Mouse (Mus musculus) liver, embryonic 11.5 days (tissue): ENCODE results near the gene Ybey. TPM values are rescaled to one million over a fixed set of nuclear protein-coding genes. Genes with fewer than 3 reads are reported as not detected.

Experiments used
- ATAC-seq: fragments of 200-750 bp; cut with Nextera tagmentation; replicated peaks from 2 replicates; pipeline ENCODE4 v1.8.0; 2017; ENCODE audit warnings: moderate number of reproducible peaks, mild to moderate bottlenecking, moderate TSS enrichment, moderate library complexity; ENCODE audit not compliant: low FRiP score
- DNase-seq: peaks from one replicate; pipeline ENCODE4 v3.0.0-alpha.2; 2017; ENCODE audit warnings: low spot score
- H3K27ac ChIP-seq: fragments of 300-500 bp; sonication (generic); 2 replicates; pipeline ENCODE4 v1.5.1; 2014; ENCODE audit warnings: mild to moderate bottlenecking, low read depth, low read length, control low read depth
- H3K27me3 ChIP-seq: fragments of 300-500 bp; sonication (generic); replicated peaks from 2 replicates; pipeline ENCODE4 v1.6.1; 2014; ENCODE audit warnings: low read length, mixed read lengths; ENCODE audit not compliant: control insufficient read depth, insufficient read depth
- H3K36me3 ChIP-seq: fragments of 300-500 bp; sonication (generic); 2 replicates; pipeline ENCODE4 v1.6.1; 2014; ENCODE audit warnings: mild to moderate bottlenecking, low read length, moderate library complexity, mixed read lengths; ENCODE audit not compliant: control insufficient read depth, insufficient read depth
- H3K4me1 ChIP-seq: fragments of 300-500 bp; sonication (generic); replicated peaks from 2 replicates; pipeline ENCODE4 v1.6.1; 2014; ENCODE audit warnings: low read length, mixed read lengths; ENCODE audit not compliant: control insufficient read depth, insufficient read depth
- H3K4me2 ChIP-seq: fragments of 300-500 bp; sonication (generic); 2 replicates; pipeline ENCODE4 v1.6.1; 2014; ENCODE audit warnings: mild to moderate bottlenecking, control low read depth, moderate library complexity
- H3K4me3 ChIP-seq: fragments of 300-500 bp; sonication (generic); 2 replicates; pipeline ENCODE4 v1.5.1; 2014; ENCODE audit warnings: low read depth, low read length, control low read depth
- H3K9ac ChIP-seq: fragments of 300-500 bp; sonication (generic); 2 replicates; pipeline ENCODE4 v1.6.1; 2014; ENCODE audit warnings: low read depth, low read length, control low read depth
- H3K9me3 ChIP-seq: fragments of 300-500 bp; sonication (generic); 2 replicates; pipeline ENCODE4 v1.6.1; 2016; ENCODE audit warnings: low read length, inconsistent platforms, mixed read lengths; ENCODE audit not compliant: control insufficient read depth
- WGBS: fragments of 180-500 bp; shearing (Covaris S2); extraction: QIAGEN DNeasy Blood & Tissue Kit; methylation state at CpG from one replicate; pipeline ENCODE4 v1.1.7; 2014; 5-methylcytosine and 5-hydroxymethylcytosine counted together
- polyA plus RNA-seq: library from polyadenylated mRNA; unstranded; fragments of >200 nt; fragmentation: Nextera tagmentation; extraction: Ambion mirVana; gene quantifications from 2 replicates; pipeline ENCODE4 v1.2.1, GENCODE M21; 2014

Gene Ybey
- 6.3 and 6.6 TPM in 2 replicates for polyA plus RNA-seq

- H3K27ac ChIP-seq = peak within 1 kb of the TSS; percentile 81
- H3K4me2 ChIP-seq = peak within 1 kb of the TSS; percentile 81
- ATAC-seq (peak; percentile 96), DNase-seq (peak; percentile 96)
- no peaks in the 10 kb centered on the region for H3K27me3 ChIP-seq
- H3K9ac ChIP-seq = peak within 1 kb of the TSS; percentile 90
- 2% methylated on average over 53 of the region's 55 CpGs for WGBS
- H3K36me3 ChIP-seq = peaks cover 29% of the 10 kb centered on the region
- H3K4me3 ChIP-seq = peak within 1 kb of the TSS; percentile 75
- peaks cover 3% of the 10 kb centered on the region for H3K4me1 ChIP-seq
- no peaks in the 10 kb centered on the region for H3K9me3 ChIP-seq
Observed at GRCm38 (mm10) chr10:76468203-76469162, at the start of gene Ybey, which contains the start of gene Mcm3ap. TSS of gene Ybey (minus strand) at chr10:76469114. TSS of gene Mcm3ap (plus strand) at chr10:76468927.

- Histone ChIP-seq H3K9ac (no peak overlapping the region), H3K27me3 (no peaks in the 10 kb centered on the region), H3K4me1 (no peaks in the 10 kb centered on the region), H3K27ac (no peak overlapping the region), H3K4me3 (no peak overlapping the region), H3K9me3 (0 out of 2 replicates have a peak, but pooled peaks cover 2% of the 10 kb centered on the region), H3K4me2 (no peak overlapping the region), H3K36me3 (peaks cover 26% of the 10 kb centered on the region)
- peak; percentile 79 for DNase-seq
- 49% methylated on average over 5 of the region's 5 CpGs for WGBS
- peak; percentile 86 for ATAC-seq
Observed at GRCm38 (mm10) chr10:76512965-76513583, 44.2 kb upstream of the Ybey start.

GRCm38 (mm10) chr10:76505865-76506264 lies 37.0 kb upstream of the Ybey start:
- ATAC-seq (no peak), DNase-seq (no peak)
- 76% methylated on average over 7 of the region's 7 CpGs for WGBS
- H3K27me3 ChIP-seq = no peaks in the 10 kb centered on the region
- H3K27ac ChIP-seq = no peak overlapping the region
- H3K4me2 ChIP-seq = no peak overlapping the region
- no peaks in the 10 kb centered on the region for H3K4me1 ChIP-seq
- H3K9ac ChIP-seq = no peak overlapping the region
- no peak overlapping the region for H3K4me3 ChIP-seq
- no peaks in the 10 kb centered on the region for H3K9me3 ChIP-seq
- peaks cover 49% of the 10 kb centered on the region for H3K36me3 ChIP-seq

DNA sequence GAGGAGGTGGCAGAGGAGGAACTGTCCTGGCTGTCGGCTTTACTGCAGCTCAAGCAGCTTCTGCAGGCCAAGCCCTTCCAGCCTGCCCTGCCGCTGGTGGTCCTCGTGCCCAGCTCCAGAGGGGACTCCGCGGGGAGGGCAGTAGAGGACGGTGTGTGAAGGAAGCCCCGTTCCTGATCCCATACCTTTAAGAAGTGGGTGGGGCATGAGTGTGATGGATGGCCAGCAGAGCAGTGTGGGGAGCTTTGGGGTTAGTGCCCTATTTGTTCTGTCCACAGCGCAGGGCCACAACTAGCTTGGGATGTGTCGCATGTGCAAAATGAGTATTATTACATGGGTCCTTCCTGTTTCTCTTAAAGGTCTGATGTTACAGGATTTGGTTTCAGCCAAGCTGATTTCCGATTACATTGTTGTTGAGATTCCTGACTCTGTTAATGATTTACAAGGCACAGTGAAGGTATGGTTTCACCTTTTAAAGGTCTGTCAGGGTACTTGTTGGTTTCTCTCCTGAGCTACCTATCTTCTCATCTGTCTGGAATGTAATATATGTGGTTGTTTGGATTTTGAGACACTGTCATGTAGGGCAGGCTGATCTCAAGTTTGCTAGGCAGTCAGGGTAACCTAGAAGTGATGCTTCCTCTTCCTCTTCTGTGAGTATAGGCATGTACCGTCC lies 35.5 kb upstream of the Ybey start:
- no peak overlapping the region for H3K4me3 ChIP-seq
- no peak overlapping the region for H3K9ac ChIP-seq
- no peak overlapping the region for H3K27ac ChIP-seq
- no peak overlapping the region for H3K4me2 ChIP-seq
- H3K9me3 ChIP-seq = no peaks in the 10 kb centered on the region
- ATAC-seq (0 out of 2 replicates have a peak, but pooled peaks have one; percentile 10), DNase-seq (no peak)
- H3K36me3 ChIP-seq = peaks cover 57% of the 10 kb centered on the region
- WGBS = 88% methylated on average over 11 of the region's 11 CpGs
- H3K4me1 ChIP-seq = no peaks in the 10 kb centered on the region
- no peaks in the 10 kb centered on the region for H3K27me3 ChIP-seq

- Histone ChIP-seq H3K27ac (no peak overlapping the region), H3K4me2 (no peak overlapping the region), H3K4me3 (no peak overlapping the region), H3K27me3 (no peaks in the 10 kb centered on the region), H3K36me3 (peaks cover 46% of the 10 kb centered on the region), H3K9me3 (no peaks in the 10 kb centered on the region), H3K4me1 (peaks cover 13% of the 10 kb centered on the region), H3K9ac (no peak overlapping the region)
- 92% methylated on average over 4 of the region's 4 CpGs for WGBS
- DNase-seq (no peak), ATAC-seq (no peak)
Observed at GRCm38 (mm10) chr10:76497522-76497921, 28.6 kb upstream of the Ybey start.

DNA sequence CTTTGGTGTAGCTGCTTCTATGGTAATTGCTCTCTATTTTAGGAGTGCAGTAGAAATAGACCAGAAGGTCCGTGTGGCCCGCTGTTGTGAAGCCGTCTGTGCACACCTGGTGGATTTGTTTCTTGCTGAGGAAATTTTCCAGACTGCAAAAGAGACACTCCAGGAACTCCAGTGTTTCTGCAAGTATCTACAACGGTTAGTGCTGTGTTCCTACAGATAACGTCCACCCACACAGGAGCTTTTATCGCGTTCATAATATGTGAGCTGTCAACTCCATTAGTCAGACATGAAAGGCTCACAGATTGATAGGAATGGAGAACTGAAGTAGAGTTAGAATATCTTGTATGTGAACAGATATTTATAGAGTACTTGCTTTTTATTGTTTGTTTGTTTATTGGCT lies 27.5 kb upstream of the Ybey start:
- peaks cover 35% of the 10 kb centered on the region for H3K36me3 ChIP-seq
- no peak overlapping the region for H3K9ac ChIP-seq
- H3K27me3 ChIP-seq = no peaks in the 10 kb centered on the region
- H3K4me3 ChIP-seq = no peak overlapping the region
- H3K4me2 ChIP-seq = no peak overlapping the region
- H3K9me3 ChIP-seq = no peaks in the 10 kb centered on the region
- 64% methylated on average over 7 of the region's 7 CpGs for WGBS
- ATAC-seq (peak; percentile 59; the same call in 1 of the 2 replicates), DNase-seq (no peak)
- H3K27ac ChIP-seq = peak overlapping the region; percentile 4; the same call in 1 of the 2 replicates
- H3K4me1 ChIP-seq = peaks cover 13% of the 10 kb centered on the region

DNA sequence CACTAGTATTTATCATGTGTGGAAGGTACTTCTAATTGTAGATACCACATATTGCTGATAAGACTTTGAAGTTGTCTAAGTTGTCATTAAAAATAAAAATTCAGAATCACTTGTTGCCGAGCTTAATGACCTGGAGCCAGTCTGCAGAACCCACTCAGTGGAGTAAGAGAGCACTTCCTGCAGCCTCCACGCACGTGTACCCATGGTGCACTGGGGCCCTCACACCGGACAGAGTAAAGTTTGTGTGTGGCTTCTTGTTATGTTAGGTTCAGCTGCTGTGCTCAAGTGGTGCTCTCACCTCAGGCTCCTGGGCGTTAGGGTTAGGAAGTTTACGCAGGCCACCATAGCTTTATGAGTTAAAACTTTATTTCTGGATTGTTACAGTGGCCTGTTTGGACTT lies 26.6 kb upstream of the Ybey start:
- H3K27ac ChIP-seq = peak overlapping the region; percentile 4; the same call in 1 of the 2 replicates
- no peak for ATAC-seq
- H3K4me3 ChIP-seq = no peak overlapping the region
- peaks cover 13% of the 10 kb centered on the region for H3K4me1 ChIP-seq
- H3K9me3 ChIP-seq = no peaks in the 10 kb centered on the region
- DNase-seq = no peak
- H3K4me2 ChIP-seq = no peak overlapping the region
- no peaks in the 10 kb centered on the region for H3K27me3 ChIP-seq
- 84% methylated on average over 6 of the region's 6 CpGs for WGBS
- H3K9ac ChIP-seq = no peak overlapping the region
- H3K36me3 ChIP-seq = peaks cover 41% of the 10 kb centered on the region

DNA sequence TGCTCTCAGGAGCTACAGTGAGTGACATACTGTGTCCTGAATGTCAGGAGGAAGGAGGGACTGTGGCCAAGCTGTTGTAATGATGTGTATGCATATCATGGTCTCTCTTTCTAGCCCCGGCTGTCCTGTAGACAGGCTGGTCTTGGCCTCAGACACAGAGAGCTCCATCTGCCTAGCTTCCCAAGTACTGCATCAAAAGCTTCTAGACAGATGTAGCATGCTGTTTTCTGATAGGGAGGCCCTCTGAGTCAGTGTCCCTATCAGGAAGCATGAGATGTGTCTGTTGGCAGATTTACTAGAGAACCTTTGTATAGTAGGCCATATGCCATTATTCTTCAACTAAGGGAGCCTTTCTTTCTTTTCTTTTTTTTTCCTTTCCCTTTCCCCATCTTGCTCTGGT lies 24.6 kb upstream of the Ybey start:
- H3K27me3 ChIP-seq = no peaks in the 10 kb centered on the region
- H3K4me2 ChIP-seq = no peak overlapping the region
- H3K4me1 ChIP-seq = peaks cover 16% of the 10 kb centered on the region
- ATAC-seq (peak; percentile 87), DNase-seq (no peak)
- H3K36me3 ChIP-seq = peaks cover 45% of the 10 kb centered on the region
- no peak overlapping the region for H3K9ac ChIP-seq
- no peak overlapping the region for H3K4me3 ChIP-seq
- no peaks in the 10 kb centered on the region for H3K9me3 ChIP-seq
- WGBS = 55% methylated on average over 1 of the region's 1 CpGs
- no peak overlapping the region for H3K27ac ChIP-seq
